Mouse (Mus musculus): Measurements from ENCODE around the gene Nfia.

The Nfia gene

GRCm38 (mm10) chr4:97948250-97948649, 175.7 kb downstream of the Nfia start:
- DNase-seq (ENCODE audit: low spot score) = peak; percentile 28

- no peak for DNase-seq (ENCODE audit: low spot score)
Observed at GRCm38 (mm10) chr4:97950341-97951071, 178.0 kb downstream of the Nfia start.

GRCm38 (mm10) chr4:97953886-97954285, 181.4 kb downstream of the Nfia start:
- DNase-seq (ENCODE audit: low spot score) = no peak

GRCm38 (mm10) chr4:97958121-97958520, 185.6 kb downstream of the Nfia start:
- no peak for DNase-seq (ENCODE audit: low spot score)

- no peak for DNase-seq (ENCODE audit: low spot score)
Observed at GRCm38 (mm10) chr4:97962856-97963255, 190.3 kb downstream of the Nfia start.

GRCm38 (mm10) chr4:97963951-97964350, 191.4 kb downstream of the Nfia start:
- DNase-seq (ENCODE audit: low spot score) = no peak

- no peak for DNase-seq (ENCODE audit: low spot score)
Observed at GRCm38 (mm10) chr4:97968786-97969348, 196.3 kb downstream of the Nfia start.

- no peak for DNase-seq (ENCODE audit: low spot score)
Observed at GRCm38 (mm10) chr4:97973064-97973463, 200.5 kb downstream of the Nfia start.

GRCm38 (mm10) chr4:97974037-97974436, 201.5 kb downstream of the Nfia start:
- DNase-seq (ENCODE audit: low spot score) = no peak

GRCm38 (mm10) chr4:97976891-97977290, 204.4 kb downstream of the Nfia start:
- DNase-seq (ENCODE audit: low spot score) = no peak

- DNase-seq (ENCODE audit: low spot score) = no peak
Observed at GRCm38 (mm10) chr4:97984361-97984760, 211.8 kb downstream of the Nfia start.

- DNase-seq (ENCODE audit: low spot score) = no peak
Observed at GRCm38 (mm10) chr4:97986056-97986734, 213.7 kb downstream of the Nfia start.

GRCm38 (mm10) chr4:97986735-97987075, 214.2 kb downstream of the Nfia start:
- no peak for DNase-seq (ENCODE audit: low spot score)

GRCm38 (mm10) chr4:97988703-97989102, 216.2 kb downstream of the Nfia start:
- peak; percentile 27 for DNase-seq (ENCODE audit: low spot score)

- peak; percentile 54 for DNase-seq (ENCODE audit: low spot score)
Observed at GRCm38 (mm10) chr4:97990431-97990830, 217.9 kb downstream of the Nfia start.

GRCm38 (mm10) chr4:97991395-97991794, 218.9 kb downstream of the Nfia start:
- DNase-seq (ENCODE audit: low spot score) = no peak

- DNase-seq (ENCODE audit: low spot score) = peak; percentile 47
Observed at GRCm38 (mm10) chr4:97991880-97992279, 219.3 kb downstream of the Nfia start.

GRCm38 (mm10) chr4:97995911-97996712, 223.6 kb downstream of the Nfia start:
- DNase-seq (ENCODE audit: low spot score) = no peak

- DNase-seq (ENCODE audit: low spot score) = no peak
Observed at GRCm38 (mm10) chr4:97997151-97997817, 224.8 kb downstream of the Nfia start.

- DNase-seq (ENCODE audit: low spot score) = no peak
Observed at GRCm38 (mm10) chr4:98002206-98002605, 229.7 kb downstream of the Nfia start.

- DNase-seq (ENCODE audit: low spot score) = peak; percentile 61
Observed at GRCm38 (mm10) chr4:98003323-98004107, 231.0 kb downstream of the Nfia start.

All from embryo, embryonic 10.5 days (tissue).